Mouse (Mus musculus) neural tube, embryonic 13.5 days (tissue): ENCODE measurements around the gene Amelx. TPM values are rescaled to one million over a fixed set of nuclear protein-coding genes. Genes with fewer than 3 reads are reported as not detected.

Experiments
- ATAC-seq: fragments of 200-750 bp; cut with Nextera tagmentation; 2 replicates; pipeline ENCODE4 v1.8.0; 2017; ENCODE audit warnings: low read depth, mild to moderate bottlenecking, moderate TSS enrichment, moderate library complexity
- H3K27ac ChIP-seq: fragments of 300-500 bp; sonication (generic); replicated peaks from 2 replicates; pipeline ENCODE4 v1.5.1; 2015; ENCODE audit warnings: moderate library complexity, mild to moderate bottlenecking, inconsistent platforms
- H3K27me3 ChIP-seq: fragments of 300-500 bp; sonication (generic); 2 replicates; pipeline ENCODE4 v1.6.1; 2015; ENCODE audit warnings: mild to moderate bottlenecking, inconsistent platforms
- H3K36me3 ChIP-seq: fragments of 300-500 bp; sonication (generic); 2 replicates; pipeline ENCODE4 v1.6.1; 2015; ENCODE audit warnings: mild to moderate bottlenecking, inconsistent platforms
- H3K4me1 ChIP-seq: fragments of 300-500 bp; sonication (generic); replicated peaks from 2 replicates; pipeline ENCODE4 v1.6.1; 2015; ENCODE audit warnings: inconsistent platforms
- H3K4me2 ChIP-seq: fragments of 300-500 bp; sonication (generic); 2 replicates; pipeline ENCODE4 v1.6.1; 2015; ENCODE audit warnings: inconsistent platforms, mild to moderate bottlenecking, moderate library complexity
- H3K4me3 ChIP-seq: fragments of 300-500 bp; sonication (generic); 2 replicates; pipeline ENCODE4 v1.5.1; 2015; ENCODE audit warnings: mild to moderate bottlenecking, inconsistent platforms
- H3K9ac ChIP-seq: fragments of 300-500 bp; sonication (generic); 2 replicates; pipeline ENCODE4 v1.6.1; 2015; ENCODE audit warnings: moderate library complexity, mild to moderate bottlenecking, inconsistent platforms
- H3K9me3 ChIP-seq: fragments of 300-500 bp; sonication (generic); 2 replicates; pipeline ENCODE4 v1.6.1; 2016; ENCODE audit warnings: inconsistent platforms
- WGBS: fragments of 180-500 bp; shearing (Covaris S2); methylation state at CpG from one replicate; pipeline ENCODE4 v1.1.7; 2015; 5-methylcytosine and 5-hydroxymethylcytosine counted together
- polyA plus RNA-seq: library from polyadenylated mRNA; unstranded; fragments of >200 nt; fragmentation: Nextera tagmentation; extraction: Ambion mirVana; gene quantifications from 2 replicates; pipeline ENCODE4 v1.2.1, GENCODE M21; 2015

The Amelx gene
- not detected in 2 replicates for polyA plus RNA-seq

- Histone ChIP-seq H3K9ac (no peak within 1 kb of the TSS), H3K36me3 (no peaks in the 10 kb centered on the region), H3K27ac (no peak within 1 kb of the TSS), H3K4me3 (no peak within 1 kb of the TSS), H3K27me3 (peaks cover 14% of the 10 kb centered on the region), H3K9me3 (no peaks in the 10 kb centered on the region), H3K4me2 (no peak within 1 kb of the TSS), H3K4me1 (no peaks in the 10 kb centered on the region)
- WGBS, result 86% methylated on average over 5 of the region's 5 CpGs
- no peak for ATAC-seq
Observed at GRCm38 (mm10) chrX:169187100-169187499, at the start of gene Amelx. Gene Amelx, minus strand, starts transcription at chrX:169187200.

DNA sequence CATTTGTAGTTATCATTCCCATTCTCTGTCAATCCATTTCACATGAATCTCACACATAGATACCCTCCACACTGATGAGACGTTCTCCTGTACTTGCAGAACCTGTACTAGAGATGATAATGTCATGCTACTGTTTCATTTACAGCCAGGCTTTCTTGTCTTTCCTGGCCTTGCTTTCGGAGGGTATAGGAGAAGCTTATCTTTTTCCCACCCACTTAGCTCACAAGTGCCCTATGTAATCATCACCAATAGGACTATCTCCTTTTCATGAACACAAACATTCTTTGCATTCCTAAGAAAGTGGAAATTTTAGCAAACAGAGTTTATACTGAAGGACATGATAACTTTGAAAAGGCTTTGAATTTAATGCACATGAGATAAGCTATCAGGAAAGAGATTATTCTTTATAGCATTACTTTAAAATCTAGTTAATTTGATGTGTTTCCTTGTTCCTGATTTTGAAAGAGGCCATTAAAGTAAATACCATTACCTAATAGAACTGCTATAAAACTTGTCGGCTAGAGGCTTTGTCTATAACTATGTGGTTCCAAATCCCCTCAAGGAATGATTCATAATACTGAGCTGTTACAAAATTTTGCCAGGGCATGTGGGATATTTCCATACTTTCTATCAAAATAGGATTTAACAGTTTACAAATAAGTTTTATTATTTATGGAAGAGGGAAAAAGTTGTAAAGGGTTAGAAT lies 35.5 kb upstream of the Amelx start:
- WGBS, result 65% methylated on average over 3 of the region's 3 CpGs
- H3K36me3 ChIP-seq, result no peaks in the 10 kb centered on the region
- H3K27me3 ChIP-seq, result peaks cover 35% of the 10 kb centered on the region
- no peaks in the 10 kb centered on the region for H3K4me1 ChIP-seq
- H3K9me3 ChIP-seq, result no peaks in the 10 kb centered on the region
- H3K9ac ChIP-seq, result no peak overlapping the region
- no peak overlapping the region for H3K4me3 ChIP-seq
- no peak overlapping the region for H3K4me2 ChIP-seq
- no peak overlapping the region for H3K27ac ChIP-seq
- ATAC-seq, result no peak

DNA sequence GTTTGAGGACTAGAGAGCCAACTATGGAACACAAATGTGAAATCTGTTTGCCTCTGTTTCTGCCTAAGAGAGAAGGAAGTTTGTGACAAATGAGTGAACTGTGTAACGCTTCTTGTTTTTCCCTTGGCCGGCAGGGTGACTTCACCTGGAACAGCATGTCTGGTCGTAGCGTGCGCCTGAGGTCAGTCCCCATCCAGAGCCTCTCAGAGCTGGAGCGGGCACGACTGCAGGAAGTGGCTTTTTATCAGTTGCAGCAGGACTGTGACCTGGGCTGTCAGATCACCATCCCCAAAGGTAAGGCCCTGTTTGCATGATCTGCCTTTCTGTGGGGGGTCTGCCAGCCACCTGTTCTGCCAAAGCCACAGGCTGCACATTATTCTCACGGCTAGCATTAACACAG lies 33.1 kb upstream of the Amelx start:
- Histone ChIP-seq H3K27me3 (peaks cover 38% of the 10 kb centered on the region), H3K9me3 (no peaks in the 10 kb centered on the region), H3K4me2 (no peak overlapping the region), H3K36me3 (no peaks in the 10 kb centered on the region), H3K27ac (no peak overlapping the region), H3K4me1 (no peaks in the 10 kb centered on the region), H3K4me3 (no peak overlapping the region), H3K9ac (no peak overlapping the region)
- ATAC-seq, result no peak
- WGBS, result 77% methylated on average over 8 of the region's 8 CpGs

DNA sequence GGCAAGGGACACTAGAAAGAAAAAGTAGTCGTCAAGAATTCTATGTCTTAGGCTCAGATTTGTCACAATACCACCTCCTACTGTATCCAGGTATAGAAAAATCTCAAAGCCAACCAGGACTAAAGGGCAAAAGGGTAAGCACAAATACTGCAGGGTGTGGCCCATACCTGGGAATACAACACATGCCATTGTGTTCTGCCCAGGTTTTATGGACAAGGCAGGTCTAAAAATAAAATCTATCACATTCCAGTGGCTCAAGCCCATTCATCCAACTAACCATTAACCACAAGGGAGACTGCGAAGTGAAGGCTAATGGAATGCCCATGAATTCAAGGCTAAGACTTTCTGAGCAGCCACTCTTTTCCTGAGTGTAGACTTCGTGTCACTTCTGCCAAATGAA lies 23.0 kb upstream of the Amelx start:
- no peaks in the 10 kb centered on the region for H3K36me3 ChIP-seq
- H3K4me2 ChIP-seq, result no peak overlapping the region
- H3K4me3 ChIP-seq, result no peak overlapping the region
- no peak overlapping the region for H3K27ac ChIP-seq
- H3K9ac ChIP-seq, result no peak overlapping the region
- 0 out of 2 replicates have a peak, but pooled peaks cover 3% of the 10 kb centered on the region for H3K4me1 ChIP-seq
- no peaks in the 10 kb centered on the region for H3K9me3 ChIP-seq
- ATAC-seq, result no peak
- H3K27me3 ChIP-seq, result peaks cover 55% of the 10 kb centered on the region
- WGBS, result 70% methylated on average over 3 of the region's 3 CpGs

DNA sequence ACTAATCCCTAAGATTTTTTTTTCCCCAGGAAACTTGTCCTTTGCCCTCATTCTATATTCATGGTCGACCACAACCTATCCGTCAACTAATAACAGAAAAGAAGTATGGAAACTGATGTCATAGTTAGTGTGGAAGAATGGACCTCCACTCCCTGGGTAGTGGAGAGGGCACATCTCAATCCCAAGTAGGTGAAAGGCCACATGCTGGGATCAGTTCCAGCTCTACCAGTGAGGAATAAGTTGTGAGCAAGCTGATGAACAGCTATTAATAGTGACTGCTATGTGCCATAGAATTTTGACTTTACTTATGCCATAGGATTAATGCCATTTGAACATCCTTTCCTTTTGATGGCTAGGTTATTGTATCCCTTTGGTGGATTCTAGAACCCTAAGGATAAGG lies 8.4 kb downstream of the Amelx start:
- WGBS, result 76% methylated on average over 2 of the region's 2 CpGs
- Histone ChIP-seq H3K4me1 (no peaks in the 10 kb centered on the region), H3K4me2 (no peak overlapping the region), H3K9ac (no peak overlapping the region), H3K36me3 (no peaks in the 10 kb centered on the region), H3K4me3 (no peak overlapping the region), H3K9me3 (no peaks in the 10 kb centered on the region), H3K27me3 (peaks cover 16% of the 10 kb centered on the region), H3K27ac (no peak overlapping the region)
- no peak for ATAC-seq

- Histone ChIP-seq H3K4me2 (no peak overlapping the region), H3K4me1 (no peaks in the 10 kb centered on the region), H3K4me3 (no peak overlapping the region), H3K27me3 (peaks cover 21% of the 10 kb centered on the region), H3K27ac (no peak overlapping the region), H3K9me3 (no peaks in the 10 kb centered on the region), H3K36me3 (no peaks in the 10 kb centered on the region), H3K9ac (no peak overlapping the region)
- no peak for ATAC-seq
- WGBS, result 100% methylated on average over 1 of the region's 1 CpGs
Observed at GRCm38 (mm10) chrX:169173796-169174195, 13.2 kb downstream of the Amelx start.

GRCm38 (mm10) chrX:169170981-169171380 lies 16.0 kb downstream of the Amelx start:
- 85% methylated on average over 2 of the region's 2 CpGs for WGBS
- Histone ChIP-seq H3K27me3 (peaks cover 17% of the 10 kb centered on the region), H3K4me2 (no peak overlapping the region), H3K9me3 (no peaks in the 10 kb centered on the region), H3K4me3 (no peak overlapping the region), H3K36me3 (no peaks in the 10 kb centered on the region), H3K4me1 (no peaks in the 10 kb centered on the region), H3K9ac (no peak overlapping the region), H3K27ac (no peak overlapping the region)
- ATAC-seq, result no peak

DNA sequence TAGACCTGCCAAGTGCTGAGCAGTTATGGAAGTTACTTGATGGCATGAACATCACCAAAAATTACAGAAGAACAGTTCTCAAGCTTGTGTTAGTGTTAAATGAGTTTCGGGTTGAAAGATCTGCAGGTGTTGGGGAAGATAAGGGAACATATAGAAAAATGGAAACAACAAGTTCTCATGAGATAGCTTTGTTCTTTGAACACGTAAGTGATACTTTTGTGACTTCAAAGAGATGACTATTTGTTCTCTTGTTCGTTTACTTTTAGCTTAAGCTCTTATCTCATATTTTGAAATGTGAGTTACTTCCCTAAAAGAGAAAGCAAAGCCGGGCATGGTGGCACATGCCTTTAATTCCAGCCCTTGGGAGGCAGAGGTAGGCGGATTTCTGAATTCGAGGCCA lies 28.6 kb downstream of the Amelx start:
- H3K4me1 ChIP-seq, result no peaks in the 10 kb centered on the region
- peaks cover 7% of the 10 kb centered on the region; the same call in 1 of the 2 replicates for H3K27me3 ChIP-seq
- H3K9ac ChIP-seq, result no peak overlapping the region
- H3K9me3 ChIP-seq, result no peaks in the 10 kb centered on the region
- no peak overlapping the region for H3K4me3 ChIP-seq
- ATAC-seq, result no peak
- H3K36me3 ChIP-seq, result no peaks in the 10 kb centered on the region
- H3K27ac ChIP-seq, result no peak overlapping the region
- WGBS, result 81% methylated on average over 6 of the region's 6 CpGs
- H3K4me2 ChIP-seq, result no peak overlapping the region

DNA sequence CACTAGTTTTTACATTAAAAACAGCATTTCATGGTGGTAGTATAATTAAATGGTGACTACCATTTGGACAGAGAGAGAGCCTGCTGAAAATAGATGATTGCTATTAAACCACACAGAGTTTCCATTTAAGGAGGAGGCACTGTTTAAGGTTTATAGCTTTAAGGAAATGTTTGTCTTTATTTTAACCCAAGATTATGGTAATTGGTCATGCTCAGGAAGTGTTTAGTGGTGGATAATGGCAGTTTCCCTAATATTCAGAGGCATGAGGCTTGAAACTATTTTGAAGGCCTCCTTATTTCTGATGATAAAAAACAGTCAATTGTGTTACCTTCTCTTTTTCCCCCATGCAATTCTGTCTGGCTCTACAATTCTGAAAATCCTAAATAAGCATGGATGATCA lies 33.2 kb downstream of the Amelx start:
- Histone ChIP-seq H3K4me1 (no peaks in the 10 kb centered on the region), H3K4me2 (no peak overlapping the region), H3K36me3 (no peaks in the 10 kb centered on the region), H3K4me3 (no peak overlapping the region), H3K27ac (no peak overlapping the region), H3K9me3 (no peaks in the 10 kb centered on the region), H3K9ac (no peak overlapping the region), H3K27me3 (peaks cover 14% of the 10 kb centered on the region)
- ATAC-seq, result no peak

DNA sequence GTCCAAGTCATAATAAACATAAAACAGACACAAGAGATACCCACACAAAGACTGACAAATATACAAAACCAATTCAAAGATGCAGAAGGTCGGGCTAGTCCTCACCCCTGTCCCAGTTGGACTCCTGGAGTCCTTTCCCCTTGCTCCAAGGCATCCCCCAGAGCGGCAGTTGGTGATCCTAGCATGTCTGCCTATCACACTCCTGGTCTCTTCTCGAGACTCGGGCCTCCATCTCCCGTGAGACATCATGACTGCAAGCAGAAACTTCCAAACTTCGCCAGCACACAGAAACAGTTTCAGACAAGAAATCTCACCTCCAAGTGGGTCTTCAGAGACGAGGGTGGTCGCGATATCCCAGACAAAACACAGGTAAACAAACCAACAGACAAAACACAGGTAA lies 46.5 kb downstream of the Amelx start:
- H3K9me3 ChIP-seq, result no peaks in the 10 kb centered on the region
- H3K27me3 ChIP-seq, result peaks cover 6% of the 10 kb centered on the region; the same call in 1 of the 2 replicates
- 88% methylated on average over 9 of the region's 9 CpGs for WGBS
- no peak overlapping the region for H3K27ac ChIP-seq
- ATAC-seq, result no peak
- no peaks in the 10 kb centered on the region for H3K4me1 ChIP-seq
- no peak overlapping the region for H3K4me2 ChIP-seq
- H3K4me3 ChIP-seq, result no peak overlapping the region
- H3K9ac ChIP-seq, result no peak overlapping the region
- H3K36me3 ChIP-seq, result no peaks in the 10 kb centered on the region

DNA sequence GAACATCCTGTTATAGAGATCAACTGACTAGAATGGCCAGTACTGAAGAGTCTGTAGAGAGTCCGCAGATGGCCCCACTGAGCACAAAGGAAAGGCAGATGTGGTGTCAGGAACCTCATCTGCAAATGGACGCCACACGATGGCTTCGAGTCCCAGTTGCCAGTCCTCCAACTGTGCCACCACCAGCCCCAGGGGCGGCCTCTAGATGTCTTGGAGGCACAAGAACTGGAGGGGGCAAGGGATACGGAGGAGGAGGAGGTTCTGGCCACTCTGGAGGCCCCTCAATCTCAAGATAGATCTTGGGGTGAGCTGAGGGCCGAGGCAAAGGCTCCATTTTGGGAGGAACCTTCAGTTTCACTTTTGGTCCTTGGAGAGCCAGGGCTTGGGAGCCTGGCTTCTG lies 47.2 kb downstream of the Amelx start:
- Histone ChIP-seq H3K9ac (no peak overlapping the region), H3K9me3 (no peaks in the 10 kb centered on the region), H3K4me3 (no peak overlapping the region), H3K27ac (no peak overlapping the region), H3K4me1 (no peaks in the 10 kb centered on the region), H3K36me3 (no peaks in the 10 kb centered on the region), H3K4me2 (no peak overlapping the region), H3K27me3 (peaks cover 6% of the 10 kb centered on the region; the same call in 1 of the 2 replicates)
- WGBS, result 85% methylated on average over 7 of the region's 7 CpGs
- ATAC-seq, result no peak
